Mouse (Mus musculus): Measurements from ENCODE around the gene Slc27a2. TPM values are rescaled to one million over a fixed set of nuclear protein-coding genes. Genes with fewer than 3 reads are reported as not detected.

The Slc27a2 gene
- 1,026 TPM for polyA plus RNA-seq (2014; fragmentation: Illumina TruSeq; extraction: RNeasy Lipid Tissue Mini Kit (QIAGEN cat#74804); ENCODE audit: low read depth, low replicate concordance)

GRCm38 (mm10) chr2:126552357-126553290, at the start of gene Slc27a2:
TSS of gene Slc27a2 (plus strand) at chr2:126552407.

GRCm38 (mm10) chr2:126619249-126619704, 67.1 kb downstream of the Slc27a2 start, which contains the start of gene Hdc:
TSS of gene Hdc (minus strand) at chr2:126619299.

Other genes starting within 250 kb of the Slc27a2 start
- gene Atp8b4, start 51.7 kb upstream of the Slc27a2 start, polyA plus RNA-seq (2014; fragmentation: Illumina TruSeq; extraction: RNeasy Lipid Tissue Mini Kit (QIAGEN cat#74804); ENCODE audit: low read depth, low replicate concordance), result 0.58 TPM
- 0.79 TPM for gene Hdc, start 66.9 kb downstream of the Slc27a2 start, polyA plus RNA-seq (2014; fragmentation: Illumina TruSeq; extraction: RNeasy Lipid Tissue Mini Kit (QIAGEN cat#74804); ENCODE audit: low read depth, low replicate concordance)
- gene Gabpb1, start 123.9 kb downstream of the Slc27a2 start, polyA plus RNA-seq (2014; fragmentation: Illumina TruSeq; extraction: RNeasy Lipid Tissue Mini Kit (QIAGEN cat#74804); ENCODE audit: low read depth, low replicate concordance), result 10.9 TPM
- gene Usp8, start 154.9 kb downstream of the Slc27a2 start, polyA plus RNA-seq (2014; fragmentation: Illumina TruSeq; extraction: RNeasy Lipid Tissue Mini Kit (QIAGEN cat#74804); ENCODE audit: low read depth, low replicate concordance), result 44.5 TPM
- 0.74 TPM for gene Usp50, start 231.1 kb downstream of the Slc27a2 start, polyA plus RNA-seq (2014; fragmentation: Illumina TruSeq; extraction: RNeasy Lipid Tissue Mini Kit (QIAGEN cat#74804); ENCODE audit: low read depth, low replicate concordance)

All from liver, adult 10 weeks (tissue).